Mouse (Mus musculus) B cell, adult 2 months (primary cell): Measurements from ENCODE around the gene Pex5.
"Not testable (repeated sequence)": the region's sequence is repeated elsewhere in the genome, so short reads cannot be mapped to it uniquely, and the experiment has no call there.

ENCODE experiments used
- DNase-seq, 2 experiments: peaks; one replicate each; pipeline ENCODE4 v3.0.0; 2022

The Pex5 gene

DNA sequence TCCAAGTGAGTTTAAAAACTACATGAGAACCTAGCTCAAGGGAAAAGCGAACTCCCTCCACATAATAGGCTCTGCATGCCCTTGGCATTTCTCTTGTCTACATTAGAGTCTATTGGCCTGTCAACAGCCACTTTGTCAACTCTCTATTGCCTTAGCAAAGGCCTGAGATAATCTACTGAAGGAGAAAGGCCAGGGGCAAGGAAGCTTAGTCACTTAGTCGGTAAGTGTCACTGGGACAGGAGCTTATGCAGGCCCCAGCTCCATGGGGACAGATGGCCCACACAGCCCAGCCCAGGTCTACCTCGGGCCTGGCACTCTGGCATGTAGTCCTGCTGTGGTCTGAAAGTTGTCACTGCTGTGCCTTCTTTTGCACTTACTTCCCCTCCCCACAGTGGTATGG is 11.7 kb upstream of the Pex5 start:
- DNase-seq, result no peak

- no peak for DNase-seq
Observed at GRCm38 (mm10) chr6:124425523-124425922, 10.7 kb upstream of the Pex5 start.

GRCm38 (mm10) chr6:124425042-124425441 is 10.2 kb upstream of the Pex5 start:
- peak in 1 of 2 experiments; percentile 14 for DNase-seq

DNA sequence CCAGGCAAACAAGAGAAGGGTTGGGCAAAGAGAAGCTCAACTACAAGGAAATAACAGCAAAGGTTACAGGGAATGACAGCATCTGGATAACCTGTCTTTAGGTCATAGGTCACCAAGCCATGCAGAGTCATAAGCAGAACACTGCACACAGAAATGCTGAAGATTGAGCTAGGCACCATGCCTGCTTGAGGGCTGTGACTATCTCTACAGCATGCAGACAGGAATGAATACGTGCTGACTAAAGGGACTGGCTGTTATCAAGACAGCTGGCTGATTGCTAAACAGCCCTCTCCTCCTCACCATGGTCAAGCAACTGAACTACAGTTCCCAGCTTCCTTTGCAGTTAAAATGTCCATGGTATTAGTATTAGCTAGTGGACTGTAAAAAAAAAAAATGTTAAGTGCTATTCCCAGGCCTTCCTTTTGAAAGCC is 9.2 kb upstream of the Pex5 start:
- DNase-seq, result no peak

DNA sequence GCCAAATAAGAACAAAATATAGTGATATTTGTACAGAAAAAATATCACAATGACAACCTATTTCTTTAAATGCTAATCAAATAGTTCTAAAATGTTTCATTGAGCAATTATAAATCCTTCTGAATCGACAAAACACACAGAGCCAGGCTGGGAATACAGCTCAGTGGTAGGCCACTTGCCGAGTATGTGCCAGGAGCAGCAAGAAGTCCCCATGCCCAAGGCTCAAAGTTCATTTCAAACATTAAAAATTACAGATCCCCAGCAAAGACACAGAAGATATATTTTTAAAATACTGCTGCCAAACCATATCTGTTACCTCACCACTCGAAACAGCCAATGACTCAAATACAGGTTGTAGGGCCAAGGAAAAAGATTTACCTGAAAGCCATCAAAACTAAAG is 3.8 kb upstream of the Pex5 start:
- no peak for DNase-seq

- peak; percentile 85 to 87 for DNase-seq
Observed at GRCm38 (mm10) chr6:124415347-124416088, 651 bp upstream of the Pex5 start.

GRCm38 (mm10) chr6:124414150-124414926 is 529 bp downstream of the Pex5 start:
- peak; percentile 57 to 64 for DNase-seq

DNA sequence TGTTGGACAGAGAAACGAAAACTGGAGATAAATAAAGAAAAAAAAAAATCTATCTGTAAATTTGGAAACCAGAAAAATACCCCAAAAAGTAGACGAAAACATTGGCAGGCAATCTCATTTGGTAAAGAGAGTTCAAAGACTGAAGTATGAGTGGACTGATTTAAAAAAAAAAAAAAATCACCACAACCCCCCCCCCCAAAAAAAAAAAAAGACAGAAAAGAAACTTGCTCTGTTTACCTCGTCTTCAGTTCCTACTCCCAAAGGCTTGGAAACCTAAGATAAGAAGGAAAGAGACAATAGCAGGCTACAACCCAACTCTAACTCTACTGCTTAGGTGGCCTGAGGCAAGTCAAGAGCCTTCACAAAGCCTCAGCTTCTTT is 1.1 kb downstream of the Pex5 start:
- no peak for DNase-seq

DNA sequence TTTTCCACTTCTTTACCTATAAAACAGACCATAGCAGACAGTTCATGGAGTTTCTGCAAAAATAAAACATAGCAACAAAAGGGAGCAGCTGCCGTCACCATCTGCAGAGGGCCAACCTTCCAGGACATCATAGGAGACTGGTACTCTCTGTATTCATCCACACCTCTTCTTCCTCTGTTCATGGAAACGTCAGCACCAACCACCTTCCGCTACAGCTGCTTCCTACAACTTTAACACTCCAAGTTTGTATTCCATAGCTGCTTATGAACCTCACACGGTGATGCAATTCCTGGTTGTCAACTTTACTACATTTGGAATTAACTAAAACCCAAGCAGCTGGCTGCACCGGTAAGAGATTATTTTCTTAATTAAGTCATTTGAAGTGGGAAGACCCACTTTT is 6.5 kb downstream of the Pex5 start:
- DNase-seq, result no peak

- no peak for DNase-seq
Observed at GRCm38 (mm10) chr6:124407180-124407579, 7.7 kb downstream of the Pex5 start.

- DNase-seq, result no peak
Observed at GRCm38 (mm10) chr6:124406326-124406725, 8.5 kb downstream of the Pex5 start.

DNA sequence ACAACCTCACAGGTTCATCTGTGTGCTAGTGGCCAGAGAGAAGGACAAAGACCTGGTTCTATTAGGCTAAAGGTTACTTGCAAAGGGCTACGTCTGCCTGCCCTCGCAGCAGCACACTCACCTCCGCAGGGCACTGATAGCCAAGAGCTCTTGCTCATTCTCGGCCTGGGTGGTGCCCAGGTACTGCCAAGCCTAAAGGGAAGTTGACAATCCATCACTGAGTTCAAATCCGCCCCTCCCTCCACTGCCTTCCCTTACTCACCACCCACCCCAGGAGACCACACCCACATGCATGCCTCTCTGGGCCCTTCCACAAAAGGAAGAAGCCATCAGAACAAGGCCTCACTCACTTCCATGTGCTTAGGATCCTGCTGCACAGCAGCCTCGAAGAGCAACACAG is 15.1 kb downstream of the Pex5 start:
- DNase-seq, result no peak

GRCm38 (mm10) chr6:124394991-124395390 is 19.9 kb downstream of the Pex5 start:
- DNase-seq, result not testable (repeated sequence)

- DNase-seq, result peak; percentile 27 to 40
Observed at GRCm38 (mm10) chr6:124380142-124380541, 34.7 kb downstream of the Pex5 start.

- peak; percentile 71 to 74 for DNase-seq
Observed at GRCm38 (mm10) chr6:124379331-124379730, 35.5 kb downstream of the Pex5 start.

GRCm38 (mm10) chr6:124377494-124378255 is 37.2 kb downstream of the Pex5 start:
- no peak for DNase-seq

GRCm38 (mm10) chr6:124376311-124376710 is 38.6 kb downstream of the Pex5 start:
- DNase-seq, result no peak

- DNase-seq, result peak; percentile 59 to 62
Observed at GRCm38 (mm10) chr6:124375435-124375884, 39.4 kb downstream of the Pex5 start.

DNA sequence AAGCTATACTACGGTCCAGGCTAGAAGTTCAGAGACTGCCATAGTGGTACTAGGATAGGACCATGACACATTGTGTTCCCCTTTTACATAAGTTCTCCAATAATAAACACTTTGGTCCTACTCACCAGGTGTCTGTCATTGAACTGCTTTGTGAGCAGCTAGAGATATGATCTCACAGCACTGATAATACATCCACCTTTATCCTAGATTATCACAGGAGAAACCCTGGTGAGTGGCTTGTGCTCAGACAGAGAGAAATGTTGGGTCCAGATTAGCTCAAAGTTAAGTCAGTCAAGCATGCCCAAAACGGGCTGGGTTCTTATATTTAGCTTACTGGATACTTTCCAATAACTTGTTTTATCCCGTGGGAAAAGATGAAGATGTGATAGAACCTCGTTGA is 40.2 kb downstream of the Pex5 start:
- no peak for DNase-seq

GRCm38 (mm10) chr6:124373584-124374206 is 41.2 kb downstream of the Pex5 start:
- peak; percentile 47 for DNase-seq

GRCm38 (mm10) chr6:124364328-124364727 is 50.5 kb downstream of the Pex5 start:
- no peak for DNase-seq

DNA sequence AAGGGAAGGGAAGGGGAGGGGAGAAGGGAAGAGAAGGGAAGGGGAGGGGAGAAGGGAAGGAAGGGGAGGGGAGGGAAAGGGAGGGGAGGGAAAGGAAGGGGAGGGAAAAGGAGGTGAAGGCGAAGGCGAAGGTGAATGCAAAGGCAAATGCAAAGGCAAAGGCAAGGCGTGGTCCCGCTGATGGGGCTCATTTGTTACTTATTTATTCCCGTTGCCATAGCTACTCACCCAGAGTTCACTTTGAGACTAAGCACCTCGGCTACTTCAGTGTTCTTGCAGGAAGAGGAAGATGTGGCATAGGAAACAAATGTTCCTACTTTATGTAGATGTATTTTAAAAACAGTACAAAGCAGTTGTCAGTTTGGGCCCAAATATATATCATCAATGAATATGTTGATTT is 54.3 kb downstream of the Pex5 start:
- DNase-seq, result no peak

GRCm38 (mm10) chr6:124358953-124359352 is 55.9 kb downstream of the Pex5 start:
- no peak for DNase-seq
